Mouse (Mus musculus) stomach, postnatal 0 days (tissue): ENCODE measurements around the gene Krt78. TPM values are rescaled to one million over a fixed set of nuclear protein-coding genes. Genes with fewer than 3 reads are reported as not detected.
A peak's percentile ranks its signal among the peaks of the same experiment; 100 is the strongest.

Experiments
- ATAC-seq: fragments of 200-750 bp; cut with Nextera tagmentation; 2 replicates; pipeline ENCODE4 v1.8.0; 2017; ENCODE audit not compliant: low FRiP score, low TSS enrichment
- DNase-seq: peaks from one replicate; pipeline ENCODE4 v3.0.0-alpha.2; 2016; ENCODE audit warnings: low spot score
- H3K27ac ChIP-seq: fragments of 300-500 bp; sonication (generic); replicated peaks from 2 replicates; pipeline ENCODE4 v1.5.1; 2014; ENCODE audit warnings: mild to moderate bottlenecking, control low read depth
- H3K27me3 ChIP-seq: fragments of 300-500 bp; sonication (generic); 2 replicates; pipeline ENCODE4 v1.6.1; 2014; ENCODE audit warnings: low read length; ENCODE audit not compliant: control insufficient read depth, insufficient read depth
- H3K36me3 ChIP-seq: fragments of 300-500 bp; sonication (generic); 2 replicates; pipeline ENCODE4 v1.6.1; 2014; ENCODE audit warnings: low read length, mixed read lengths; ENCODE audit not compliant: control insufficient read depth, insufficient read depth
- H3K4me1 ChIP-seq: fragments of 300-500 bp; sonication (generic); replicated peaks from 2 replicates; pipeline ENCODE4 v1.6.1; 2014; ENCODE audit warnings: antibody characterized with exemption; ENCODE audit not compliant: control insufficient read depth, insufficient read depth
- H3K4me2 ChIP-seq: fragments of 300-500 bp; sonication (generic); replicated peaks from 2 replicates; pipeline ENCODE4 v1.6.1; 2014; ENCODE audit warnings: low read depth, mild to moderate bottlenecking, control low read depth, moderate library complexity
- H3K4me3 ChIP-seq: fragments of 300-500 bp; sonication (generic); 2 replicates; pipeline ENCODE4 v1.5.1; 2014; ENCODE audit warnings: low read depth, low read length, control low read depth
- H3K9ac ChIP-seq: fragments of 300-500 bp; sonication (generic); 2 replicates; pipeline ENCODE4 v1.6.1; 2014; ENCODE audit warnings: mild to moderate bottlenecking, low read length, control low read depth, mixed read lengths
- H3K9me3 ChIP-seq: fragments of 300-500 bp; sonication (generic); 2 replicates; pipeline ENCODE4 v1.6.1; 2016; ENCODE audit warnings: low read length; ENCODE audit not compliant: control insufficient read depth
- CTCF ChIP-seq: IDR thresholded peaks from 2 replicates; pipeline ENCODE4 v1.5.1; 2016; ENCODE audit warnings: antibody characterized with exemption, low read depth, mild to moderate bottlenecking, moderate library complexity
- EP300 ChIP-seq: optimal IDR thresholded peaks from 2 replicates; pipeline ENCODE3; 2016; ENCODE audit warnings: antibody characterized with exemption
- WGBS: fragments of 180-500 bp; shearing (Covaris S2); extraction: QIAGEN DNeasy Blood & Tissue Kit; methylation state at CpG from one replicate; pipeline ENCODE4 v1.1.7; 2014; 5-methylcytosine and 5-hydroxymethylcytosine counted together
- polyA plus RNA-seq: library from polyadenylated mRNA; unstranded; fragments of >200 nt; fragmentation: Nextera tagmentation; extraction: Ambion mirVana; gene quantifications from 2 replicates; pipeline ENCODE4 v1.2.1, GENCODE M21; 2015

The Krt78 gene
- polyA plus RNA-seq, 1 experiment from 2014 or later = 49.3 TPM

DNA sequence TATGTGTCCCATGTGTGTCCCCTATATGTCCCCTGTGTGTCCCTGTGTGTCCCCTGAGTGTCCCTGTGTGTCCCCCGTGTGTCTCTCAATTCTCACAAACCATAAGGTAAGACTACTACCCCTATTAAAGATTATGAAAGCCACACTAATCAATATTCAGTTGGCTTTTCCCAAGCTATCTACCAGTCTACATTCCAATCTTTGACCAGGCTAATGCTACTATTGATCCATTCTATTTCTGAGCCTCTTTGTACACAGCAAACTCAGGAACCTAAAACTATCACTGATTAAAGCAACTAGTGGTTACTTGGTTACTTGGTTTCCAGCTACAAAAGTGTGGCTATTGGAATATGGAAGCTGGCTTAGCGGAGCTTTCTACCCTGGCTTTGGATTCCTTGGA lies 31.8 kb downstream of the Krt78 start:
- Histone ChIP-seq H3K4me3 (no peak overlapping the region), H3K27me3 (no peaks in the 10 kb centered on the region), H3K4me1 (no peaks in the 10 kb centered on the region), H3K9me3 (no peaks in the 10 kb centered on the region), H3K36me3 (no peaks in the 10 kb centered on the region), H3K27ac (no peak overlapping the region), H3K9ac (no peak overlapping the region), H3K4me2 (no peak overlapping the region)
- DNase-seq = no peak
- no peak for ATAC-seq
- WGBS = 85% methylated on average over 2 of the region's 2 CpGs
- no peak for TF ChIP-seq CTCF
- no peak for TF ChIP-seq EP300

- Histone ChIP-seq H3K4me3 (no peak overlapping the region), H3K9me3 (no peaks in the 10 kb centered on the region), H3K4me2 (no peak overlapping the region), H3K27ac (no peak overlapping the region), H3K9ac (no peak overlapping the region), H3K4me1 (no peaks in the 10 kb centered on the region), H3K27me3 (no peaks in the 10 kb centered on the region), H3K36me3 (no peaks in the 10 kb centered on the region)
- TF ChIP-seq CTCF = no peak
- TF ChIP-seq EP300 = no peak
- no peak for ATAC-seq
- no peak for DNase-seq
- 68% methylated on average over 2 of the region's 2 CpGs for WGBS
These were observed 38.0 kb downstream of the Krt78 start for GRCm38 (mm10) chr15:101916072-101916471.

GRCm38 (mm10) chr15:101904849-101905248 lies 49.2 kb downstream of the Krt78 start:
- ATAC-seq (no peak), DNase-seq (no peak)
- Histone ChIP-seq H3K4me2 (no peak overlapping the region), H3K4me3 (no peak overlapping the region), H3K9ac (no peak overlapping the region), H3K27me3 (no peaks in the 10 kb centered on the region), H3K4me1 (no peaks in the 10 kb centered on the region), H3K27ac (no peak overlapping the region), H3K36me3 (no peaks in the 10 kb centered on the region), H3K9me3 (no peaks in the 10 kb centered on the region)
- TF ChIP-seq CTCF (no peak), EP300 (no peak)
- 81% methylated on average over 5 of the region's 5 CpGs for WGBS

- ATAC-seq (peak; percentile 60; the same call in 1 of the 2 replicates), DNase-seq (peak; percentile 28)
- Histone ChIP-seq H3K9me3 (no peaks in the 10 kb centered on the region), H3K4me2 (no peak overlapping the region), H3K9ac (no peak overlapping the region), H3K4me1 (no peaks in the 10 kb centered on the region), H3K27ac (no peak overlapping the region), H3K27me3 (no peaks in the 10 kb centered on the region), H3K36me3 (no peaks in the 10 kb centered on the region), H3K4me3 (no peak overlapping the region)
- WGBS = 49% methylated on average over 12 of the region's 12 CpGs
- TF ChIP-seq CTCF (peak; percentile 71), EP300 (no peak)
These were observed 51.6 kb downstream of the Krt78 start for GRCm38 (mm10) chr15:101902171-101903149.

Other genes starting within 250 kb of the Krt78 start
- gene Krt5, start 241.4 kb downstream of the Krt78 start, polyA plus RNA-seq = 504 and 557 TPM in 2 replicates
- not detected in 2 replicates for gene Krt71, start 211.2 kb downstream of the Krt78 start, polyA plus RNA-seq
- not detected in 2 replicates for gene Krt72, start 167.8 kb downstream of the Krt78 start, polyA plus RNA-seq
- gene Krt73, start 151.9 kb downstream of the Krt78 start, polyA plus RNA-seq = not detected in 2 replicates
- gene Krt2, start 136.1 kb downstream of the Krt78 start, polyA plus RNA-seq = not detected in 2 replicates
- gene Krt1, start 103.5 kb downstream of the Krt78 start, polyA plus RNA-seq = 588 and 700 TPM in 2 replicates
- gene Krt77, start 84.6 kb downstream of the Krt78 start, polyA plus RNA-seq = 5.1 and 5.3 TPM in 2 replicates
- 1.9 and 2.2 TPM in 2 replicates for gene Krt76, start 61.4 kb downstream of the Krt78 start, polyA plus RNA-seq
- 4,471 and 4,814 TPM in 2 replicates for gene Krt4, start 29.6 kb downstream of the Krt78 start, polyA plus RNA-seq
- gene Krt79, start 14.0 kb downstream of the Krt78 start, polyA plus RNA-seq = 12.2 and 14.3 TPM in 2 replicates
- gene Krt8, start 50.2 kb upstream of the Krt78 start, polyA plus RNA-seq = 1,902 and 1,960 TPM in 2 replicates
- 715 and 753 TPM in 2 replicates for gene Krt18, start 73.9 kb upstream of the Krt78 start, polyA plus RNA-seq
- gene Eif4b, start 119.5 kb upstream of the Krt78 start, polyA plus RNA-seq = 46.5 and 48.4 TPM in 2 replicates
- gene Tns2, start 146.1 kb upstream of the Krt78 start, polyA plus RNA-seq = 11.9 and 15.5 TPM in 2 replicates
- gene Spryd3, start 181.9 kb upstream of the Krt78 start, polyA plus RNA-seq = 28.5 and 29.0 TPM in 2 replicates
- gene Igfbp6, start 190.1 kb upstream of the Krt78 start, polyA plus RNA-seq = 30.6 and 39.5 TPM in 2 replicates
- 5.9 and 6.0 TPM in 2 replicates for gene Soat2, start 196.2 kb upstream of the Krt78 start, polyA plus RNA-seq
- 19.9 and 20.2 TPM in 2 replicates for gene Zfp740, start 249.0 kb upstream of the Krt78 start, polyA plus RNA-seq